Mouse (Mus musculus) forebrain, embryonic 11.5 days (tissue): Measurements from ENCODE around the gene Fam98c. TPM values are rescaled to one million over a fixed set of nuclear protein-coding genes. Genes with fewer than 3 reads are reported as not detected.
A peak's percentile ranks its signal among the peaks of the same experiment; 100 is the strongest.

ENCODE experiments used
- ATAC-seq: fragments of 200-750 bp; cut with Nextera tagmentation; replicated peaks from 2 replicates; pipeline ENCODE4 v1.8.0; 2017; ENCODE audit warnings: moderate TSS enrichment; ENCODE audit not compliant: low FRiP score
- DNase-seq: peaks from one replicate; pipeline ENCODE4 v3.0.0-alpha.2; 2017; ENCODE audit warnings: low spot score
- H3K27ac ChIP-seq: fragments of 300-500 bp; sonication (generic); 2 replicates; pipeline ENCODE4 v1.5.1; 2014; ENCODE audit warnings: low read depth, low read length
- H3K27me3 ChIP-seq: fragments of 300-500 bp; sonication (generic); 2 replicates; pipeline ENCODE4 v1.6.1; 2014; ENCODE audit warnings: mild to moderate bottlenecking, low read length, mixed read lengths; ENCODE audit not compliant: control insufficient read depth, insufficient read depth
- H3K36me3 ChIP-seq: fragments of 300-500 bp; sonication (generic); 2 replicates; pipeline ENCODE4 v1.6.1; 2014; ENCODE audit warnings: mild to moderate bottlenecking, low read length, moderate library complexity, mixed read lengths; ENCODE audit not compliant: control insufficient read depth, insufficient read depth
- H3K4me1 ChIP-seq: fragments of 300-500 bp; sonication (generic); replicated peaks from 2 replicates; pipeline ENCODE4 v1.6.1; 2014; ENCODE audit warnings: low read length, mixed read lengths; ENCODE audit not compliant: control insufficient read depth, insufficient read depth
- H3K4me2 ChIP-seq: fragments of 300-500 bp; sonication (generic); 2 replicates; pipeline ENCODE4 v1.6.1; 2014; ENCODE audit warnings: low read depth, mild to moderate bottlenecking, low read length, moderate library complexity, mixed read lengths; ENCODE audit not compliant: severe bottlenecking
- H3K4me3 ChIP-seq: fragments of 300-500 bp; sonication (generic); 2 replicates; pipeline ENCODE4 v1.5.1; 2014; ENCODE audit warnings: low read depth, low read length
- H3K9ac ChIP-seq: fragments of 300-500 bp; sonication (generic); 2 replicates; pipeline ENCODE4 v1.6.1; 2014; ENCODE audit warnings: low read length
- H3K9me3 ChIP-seq: fragments of 300-500 bp; sonication (generic); 2 replicates; pipeline ENCODE4 v1.6.1; 2016; ENCODE audit warnings: low read length, mixed read lengths; ENCODE audit not compliant: control insufficient read depth
- WGBS: fragments of 180-500 bp; shearing (Covaris S2); extraction: QIAGEN DNeasy Blood & Tissue Kit; methylation state at CpG from one replicate; pipeline ENCODE4 v1.1.7; 2014; 5-methylcytosine and 5-hydroxymethylcytosine counted together
- polyA plus RNA-seq: library from polyadenylated mRNA; unstranded; fragments of >200 nt; fragmentation: Nextera tagmentation; extraction: Ambion mirVana; gene quantifications from 2 replicates; pipeline ENCODE4 v1.2.1, GENCODE M21; 2014

Fam98c gene
- polyA plus RNA-seq, 1 experiment from 2014 or later = 12.6 TPM

DNA sequence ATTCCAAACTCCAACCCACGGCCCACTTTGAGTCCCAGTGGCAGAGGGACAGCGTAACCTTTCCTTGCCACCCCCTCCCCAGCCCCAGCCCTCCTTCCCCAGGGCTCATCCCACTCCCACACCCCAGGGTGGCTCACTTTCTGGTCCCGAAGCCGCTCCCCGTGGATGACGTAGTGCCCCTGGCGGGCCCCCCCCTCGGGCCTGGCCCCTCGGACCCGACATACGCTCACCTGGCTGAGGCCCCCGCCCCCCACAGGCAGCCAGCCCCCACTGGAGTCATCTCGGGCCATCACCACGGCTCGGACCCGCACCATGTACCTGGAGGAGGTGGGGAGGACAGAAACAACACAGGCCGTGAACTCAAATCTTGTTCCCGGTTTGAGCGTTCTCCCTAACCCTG lies 11.6 kb upstream of the Fam98c start:
- no peaks in the 10 kb centered on the region for H3K36me3 ChIP-seq
- H3K4me3 ChIP-seq = peak overlapping the region; percentile 70
- peaks cover 24% of the 10 kb centered on the region for H3K4me1 ChIP-seq
- 8% methylated on average over 18 of the region's 19 CpGs for WGBS
- H3K27ac ChIP-seq = no peak overlapping the region
- peak overlapping the region; percentile 79 for H3K4me2 ChIP-seq
- H3K9ac ChIP-seq = no peak overlapping the region; the same call in 1 of the 2 replicates
- no peaks in the 10 kb centered on the region for H3K9me3 ChIP-seq
- DNase-seq (no peak), ATAC-seq (no peak)
- H3K27me3 ChIP-seq = peaks cover 22% of the 10 kb centered on the region

- peaks cover 2% of the 10 kb centered on the region; the same call in 1 of the 2 replicates for H3K27me3 ChIP-seq
- H3K9me3 ChIP-seq = no peaks in the 10 kb centered on the region
- no peak overlapping the region for H3K4me3 ChIP-seq
- H3K36me3 ChIP-seq = no peaks in the 10 kb centered on the region
- no peak overlapping the region for H3K4me2 ChIP-seq
- H3K9ac ChIP-seq = no peak overlapping the region
- ATAC-seq (no peak), DNase-seq (no peak)
- peaks cover 2% of the 10 kb centered on the region; the same call in 1 of the 2 replicates for H3K4me1 ChIP-seq
- H3K27ac ChIP-seq = no peak overlapping the region
- WGBS = 16% methylated on average over 9 of the region's 9 CpGs
Measured at GRCm38 (mm10) chr7:29162750-29163525, 6.9 kb upstream of the Fam98c start.

GRCm38 (mm10) chr7:29162294-29162693 lies 6.3 kb upstream of the Fam98c start:
- H3K9me3 ChIP-seq = no peaks in the 10 kb centered on the region
- H3K36me3 ChIP-seq = no peaks in the 10 kb centered on the region
- no peak for ATAC-seq
- H3K4me2 ChIP-seq = no peak overlapping the region
- no peak overlapping the region for H3K27ac ChIP-seq
- WGBS = 82% methylated on average over 5 of the region's 5 CpGs
- DNase-seq = no peak
- no peaks in the 10 kb centered on the region; the same call in 1 of the 2 replicates for H3K27me3 ChIP-seq
- H3K9ac ChIP-seq = no peak overlapping the region
- no peak overlapping the region for H3K4me3 ChIP-seq
- no peaks in the 10 kb centered on the region for H3K4me1 ChIP-seq

DNA sequence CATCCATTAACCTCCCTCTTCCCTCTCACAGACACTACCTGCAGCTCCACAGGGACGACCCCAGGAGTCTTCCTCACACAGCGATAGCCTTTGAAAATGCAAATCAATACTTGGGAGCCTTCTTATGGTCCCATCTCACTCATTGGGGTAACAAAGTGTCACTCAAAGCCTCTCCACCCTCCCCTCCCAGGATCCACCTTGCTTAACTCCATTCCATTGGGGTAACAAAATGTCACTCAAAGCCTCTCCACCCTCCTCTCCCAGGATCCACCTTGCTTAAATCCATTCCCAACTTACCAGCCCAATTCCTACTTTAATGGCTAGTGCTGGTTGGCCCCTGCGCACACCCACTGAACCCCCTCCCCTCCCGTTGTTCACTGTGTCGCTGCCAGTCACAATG lies 2.2 kb upstream of the Fam98c start:
- H3K36me3 ChIP-seq = no peaks in the 10 kb centered on the region; the same call in 1 of the 2 replicates
- no peak overlapping the region for H3K9ac ChIP-seq
- H3K9me3 ChIP-seq = no peaks in the 10 kb centered on the region
- H3K4me2 ChIP-seq = no peak overlapping the region
- 2% methylated on average over 5 of the region's 5 CpGs for WGBS
- DNase-seq = no peak
- H3K27ac ChIP-seq = no peak overlapping the region
- H3K27me3 ChIP-seq = no peaks in the 10 kb centered on the region; the same call in 1 of the 2 replicates
- H3K4me3 ChIP-seq = no peak overlapping the region
- no peak for ATAC-seq
- no peaks in the 10 kb centered on the region for H3K4me1 ChIP-seq

DNA sequence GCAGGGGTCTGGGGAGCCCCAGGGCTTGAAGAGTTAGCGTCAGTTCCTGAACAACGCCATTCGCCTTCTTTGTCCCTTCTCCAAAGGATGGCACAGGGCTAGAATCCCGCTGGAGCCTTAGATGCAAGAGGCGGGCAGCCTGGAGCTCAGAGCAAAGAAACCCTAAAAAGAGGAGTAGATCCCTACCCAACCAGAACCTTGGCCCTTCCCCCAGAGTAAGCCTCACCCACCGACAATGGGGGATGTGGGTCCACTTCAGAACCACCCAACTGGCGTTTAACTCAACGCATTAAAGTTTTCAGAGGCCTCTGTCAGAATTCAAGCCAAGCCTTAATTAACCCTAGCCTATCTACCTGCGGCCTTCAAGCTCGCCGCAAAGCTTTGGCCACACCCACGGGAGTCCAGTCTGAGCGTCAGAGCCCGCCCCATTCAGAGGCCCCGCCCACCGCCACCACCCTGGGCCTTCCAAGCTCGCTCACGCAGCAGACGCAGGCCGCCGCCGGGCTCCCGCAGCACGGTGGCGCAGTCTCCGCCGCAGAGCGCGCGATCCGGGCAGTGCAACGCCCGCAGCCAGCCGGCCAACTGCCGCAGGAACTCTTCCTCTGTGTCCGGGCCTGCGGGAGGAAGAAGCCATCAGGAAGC lies 717 bp downstream of the Fam98c start:
- Histone ChIP-seq H3K27ac (peak overlapping the region; percentile 80), H3K36me3 (no peaks in the 10 kb centered on the region; the same call in 1 of the 2 replicates), H3K9me3 (no peaks in the 10 kb centered on the region), H3K4me2 (peak overlapping the region; percentile 98), H3K9ac (peak overlapping the region; percentile 78), H3K4me3 (peak overlapping the region; percentile 73), H3K4me1 (no peaks in the 10 kb centered on the region), H3K27me3 (no peaks in the 10 kb centered on the region; the same call in 1 of the 2 replicates)
- peak; percentile 91 for ATAC-seq
- DNase-seq = peak; percentile 93
- 6% methylated on average over 35 of the region's 37 CpGs for WGBS

DNA sequence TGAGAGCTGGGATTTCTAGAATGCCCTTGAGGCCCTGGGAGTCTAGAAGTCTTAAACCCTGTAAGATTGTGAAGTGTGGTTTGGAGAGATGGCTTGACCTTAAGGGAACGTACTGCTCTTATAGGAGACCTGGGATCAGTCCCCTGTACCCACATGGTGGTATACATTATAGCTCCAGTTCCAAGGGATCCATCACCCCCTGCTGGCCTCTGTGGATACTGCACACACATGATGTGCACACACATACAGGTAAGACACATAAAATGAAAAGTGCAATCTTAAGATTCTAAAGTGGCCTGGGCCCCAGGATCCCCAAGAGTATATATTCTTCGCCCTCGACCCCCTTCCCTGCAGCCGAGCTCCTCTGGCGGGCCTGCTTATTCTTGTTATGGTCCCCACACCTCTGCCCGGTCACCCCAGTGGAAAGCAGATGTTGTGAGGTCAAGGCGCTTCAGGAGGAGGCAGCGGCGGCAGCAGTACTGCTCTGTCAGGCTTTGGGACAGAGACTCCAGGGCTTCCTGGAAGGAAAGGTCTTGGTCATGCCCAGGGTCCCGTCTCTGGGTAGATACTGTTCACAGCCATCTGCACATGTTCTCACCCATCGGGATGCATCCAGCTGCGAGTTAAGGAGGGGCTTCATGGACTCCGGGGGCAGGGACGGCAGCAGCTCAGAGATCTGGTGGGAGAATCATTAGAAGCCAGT lies 1.9 kb downstream of the Fam98c start:
- Histone ChIP-seq H3K9me3 (no peaks in the 10 kb centered on the region), H3K27me3 (no peaks in the 10 kb centered on the region; the same call in 1 of the 2 replicates), H3K4me2 (no peak overlapping the region), H3K36me3 (no peaks in the 10 kb centered on the region; the same call in 1 of the 2 replicates), H3K27ac (no peak overlapping the region), H3K4me3 (no peak overlapping the region), H3K4me1 (no peaks in the 10 kb centered on the region), H3K9ac (no peak overlapping the region)
- no peak for DNase-seq
- ATAC-seq = no peak
- WGBS = 94% methylated on average over 14 of the region's 14 CpGs

DNA sequence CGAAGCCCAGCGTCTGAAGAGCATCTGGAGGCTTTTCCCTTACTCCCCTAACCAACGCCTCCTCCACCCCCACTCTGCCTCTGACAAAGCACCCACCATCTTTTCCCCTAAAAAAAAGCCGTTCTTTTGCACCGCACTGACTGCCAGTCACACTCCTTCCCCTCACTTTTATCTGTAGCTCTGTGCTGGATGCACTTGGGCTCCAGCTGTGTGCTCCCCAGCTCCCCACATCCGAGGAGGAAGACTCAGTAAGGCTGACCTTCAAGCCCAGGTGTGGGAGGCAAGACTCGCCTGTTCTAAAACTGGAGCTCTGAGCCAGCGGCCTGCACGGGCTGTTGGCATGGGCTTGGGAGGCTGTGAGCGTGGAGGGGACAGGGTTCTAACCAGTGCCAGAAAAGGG lies 4.5 kb downstream of the Fam98c start:
- no peak overlapping the region for H3K4me3 ChIP-seq
- no peak overlapping the region for H3K27ac ChIP-seq
- DNase-seq (no peak), ATAC-seq (no peak)
- H3K27me3 ChIP-seq = no peaks in the 10 kb centered on the region; the same call in 1 of the 2 replicates
- no peaks in the 10 kb centered on the region for H3K4me1 ChIP-seq
- H3K36me3 ChIP-seq = no peaks in the 10 kb centered on the region; the same call in 1 of the 2 replicates
- no peak overlapping the region for H3K4me2 ChIP-seq
- H3K9me3 ChIP-seq = no peaks in the 10 kb centered on the region
- H3K9ac ChIP-seq = no peak overlapping the region
- 67% methylated on average over 10 of the region's 10 CpGs for WGBS

DNA sequence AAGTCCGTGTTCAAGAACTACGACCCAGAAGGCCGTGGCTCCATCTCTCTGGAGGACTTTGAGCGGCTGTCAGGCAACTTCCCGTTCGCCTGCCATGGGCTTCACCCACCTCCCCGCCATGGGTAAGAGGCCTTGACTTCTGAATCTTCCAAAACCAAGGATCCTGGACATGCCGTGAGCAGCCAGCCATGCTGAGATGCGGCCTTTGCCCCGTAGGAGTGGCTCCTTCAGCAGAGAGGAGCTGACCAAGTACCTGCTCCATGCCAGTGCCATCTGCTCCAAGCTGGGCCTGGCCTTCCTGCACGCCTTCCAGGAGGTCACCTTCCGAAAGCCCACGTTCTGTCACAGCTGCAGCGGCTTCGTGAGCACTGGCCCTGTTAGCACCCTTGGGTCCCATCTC lies 7.3 kb downstream of the Fam98c start:
- H3K4me3 ChIP-seq = no peak overlapping the region
- DNase-seq (no peak), ATAC-seq (no peak)
- H3K27me3 ChIP-seq = no peaks in the 10 kb centered on the region
- no peaks in the 10 kb centered on the region for H3K4me1 ChIP-seq
- H3K4me2 ChIP-seq = no peak overlapping the region
- no peak overlapping the region for H3K9ac ChIP-seq
- H3K27ac ChIP-seq = no peak overlapping the region
- H3K36me3 ChIP-seq = no peaks in the 10 kb centered on the region
- 92% methylated on average over 15 of the region's 15 CpGs for WGBS
- H3K9me3 ChIP-seq = no peaks in the 10 kb centered on the region
